Mouse (Mus musculus): Measurements from ENCODE around the gene Brf1. TPM values are rescaled to one million over a fixed set of nuclear protein-coding genes. Genes with fewer than 3 reads are reported as not detected.
A peak's percentile ranks its signal among the peaks of the same experiment; 100 is the strongest.

Gene Brf1
- polyA plus RNA-seq (2012; fragmentation: generic; extraction: Trizol) = 27.2 TPM
- long read RNA-seq, experiment 1, partial matches to known transcripts = 9 of 13 reads
- long read RNA-seq, experiment 1, other reads (novel, unspliced or antisense) = 4 of 13 reads
- long read RNA-seq, experiment 2, partial matches to known transcripts = 1 of 10 reads
- long read RNA-seq, experiment 2, other reads (novel, unspliced or antisense) = 9 of 10 reads

DNA sequence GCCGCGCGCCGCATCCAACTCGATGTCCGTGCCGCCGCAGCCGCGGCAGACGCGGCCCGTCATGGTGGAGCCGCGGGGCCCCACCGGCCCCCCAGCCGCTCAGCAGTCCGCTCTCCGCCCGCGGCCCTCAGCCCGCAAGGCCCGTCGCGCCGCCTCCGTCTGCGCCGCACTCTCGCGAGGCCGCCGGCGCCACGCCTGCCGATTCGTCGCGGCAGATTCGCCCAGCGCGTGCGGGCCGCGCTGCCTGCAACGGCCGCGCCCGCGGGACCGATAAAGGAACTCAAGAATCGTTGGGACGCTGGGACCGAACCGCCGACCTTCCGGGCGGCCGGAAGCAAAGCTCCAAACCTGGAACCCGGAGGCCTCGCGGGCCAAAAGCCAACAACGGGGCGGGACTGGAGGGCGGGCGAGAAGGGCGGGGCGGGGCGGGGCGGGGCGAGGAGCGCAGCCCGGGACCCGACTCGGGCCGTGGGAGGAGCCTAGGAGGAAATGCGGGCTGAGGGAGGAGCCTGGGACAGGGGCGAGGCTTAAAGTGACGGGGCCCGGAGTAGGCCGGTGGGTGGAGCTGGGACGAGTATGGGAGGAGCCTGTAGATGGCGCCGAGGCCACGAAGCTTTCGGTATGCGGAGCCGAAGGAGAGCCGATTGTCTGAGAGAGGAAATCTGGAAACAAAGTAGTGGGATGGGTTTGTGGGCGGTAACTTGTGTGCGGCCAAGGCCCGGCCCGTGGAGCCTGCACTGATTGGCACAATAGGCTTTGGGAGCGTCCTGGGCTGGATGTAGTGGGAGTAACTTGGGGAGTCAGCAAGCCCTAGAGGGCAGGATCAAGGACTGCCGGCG lies at the start of gene Brf1:
TSS of gene Brf1 (minus strand) at position 411 of the 839 bp plus-strand sequence.
- no peaks in the 10 kb centered on the region for H3K36me3 ChIP-seq (ENCODE audit: control insufficient read depth, insufficient read depth)

DNA sequence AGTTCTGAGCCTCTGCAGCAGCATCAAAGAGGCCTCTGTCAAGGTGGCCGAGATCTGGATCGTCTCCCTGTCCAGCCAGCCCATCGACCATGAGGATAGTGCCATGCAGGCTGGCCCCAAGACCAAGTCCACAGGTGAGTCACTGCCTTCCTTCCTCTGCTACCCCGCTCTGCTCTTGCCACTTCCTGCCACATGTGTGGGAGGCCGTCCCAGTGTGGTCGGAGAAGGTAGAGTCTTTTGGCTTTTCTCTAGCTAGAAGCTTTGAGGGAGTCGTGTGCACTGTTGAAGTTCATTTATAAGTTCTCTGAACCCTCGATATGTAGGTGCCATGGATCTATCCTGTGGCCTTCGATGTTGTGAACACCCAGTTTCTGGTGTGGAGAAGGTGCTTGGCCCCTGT lies 49.3 kb upstream of the Brf1 start:
- H3K36me3 ChIP-seq (ENCODE audit: control insufficient read depth, insufficient read depth) = peaks cover 76% of the 10 kb centered on the region
- no peaks in the 10 kb centered on the region for H3K79me3 ChIP-seq (ENCODE audit: low read depth)
- no peak overlapping the region for H3K4me3 ChIP-seq (ENCODE audit: insufficient read depth, poor library complexity, severe bottlenecking)

More for the DNA sequence above, at the start of gene Brf1:
- peak within 1 kb of the TSS; percentile 79 for H3ac ChIP-seq (ENCODE audit: control insufficient read depth, insufficient read length, low read depth)
- TF ChIP-seq MAX (IDR thresholded peaks at IDR 0.05) = peak; percentile 63
- no peak for TF ChIP-seq USF1 (IDR thresholded peaks at IDR 0.05; ENCODE audit: low read depth)
- H3K27me3 ChIP-seq (ENCODE audit: control insufficient read depth, insufficient read depth, insufficient read length) = no peaks in the 10 kb centered on the region
- peaks cover 42% of the 10 kb centered on the region for H3K79me3 ChIP-seq (ENCODE audit: low read depth)
- H3K79me2 ChIP-seq (ENCODE audit: control insufficient read depth, insufficient read depth) = peaks cover 47% of the 10 kb centered on the region
- peak within 1 kb of the TSS; percentile 86 for H3K4me3 ChIP-seq (ENCODE audit: insufficient read depth, poor library complexity, severe bottlenecking)

DNA sequence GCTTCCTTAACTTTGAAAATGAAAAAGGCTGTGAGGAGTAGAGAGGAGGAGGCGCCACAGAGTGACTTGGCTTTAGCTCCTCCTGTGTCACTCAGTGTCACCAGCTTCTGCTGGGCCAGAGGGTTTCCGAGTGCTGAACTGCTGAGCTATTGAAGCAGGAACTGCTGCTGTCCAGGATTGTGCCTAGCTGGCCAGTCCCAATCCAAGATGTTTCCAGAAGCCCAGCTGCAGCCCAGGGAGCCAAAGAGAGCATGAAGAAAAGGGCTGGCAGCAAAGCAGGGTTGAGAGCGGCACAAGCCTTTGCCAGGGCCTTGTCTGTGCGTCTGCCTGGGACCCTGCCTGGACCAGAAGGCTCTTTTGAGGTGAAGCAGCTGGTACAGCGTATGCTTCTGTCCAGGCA lies 47.6 kb upstream of the Brf1 start:
- Histone ChIP-seq H3K4me3 (ENCODE audit: insufficient read depth, poor library complexity, severe bottlenecking) (no peak overlapping the region), H3K27me3 (ENCODE audit: control insufficient read depth, insufficient read depth, insufficient read length) (no peaks in the 10 kb centered on the region), H3K79me3 (ENCODE audit: low read depth) (peaks cover 12% of the 10 kb centered on the region), H3ac (ENCODE audit: control insufficient read depth, insufficient read length, low read depth) (no peak overlapping the region), H3K79me2 (ENCODE audit: control insufficient read depth, insufficient read depth) (peaks cover 21% of the 10 kb centered on the region), H3K36me3 (ENCODE audit: control insufficient read depth, insufficient read depth) (peaks cover 71% of the 10 kb centered on the region)
- TF ChIP-seq USF1 (IDR thresholded peaks at IDR 0.05; ENCODE audit: low read depth) = no peak
- TF ChIP-seq MYOG (IDR thresholded peaks at IDR 0.05; ENCODE audit: control insufficient read depth, extremely low read depth, insufficient read length) = no peak
- TF ChIP-seq CTCF (IDR thresholded peaks at IDR 0.05; ENCODE audit: control insufficient read depth, insufficient read depth, insufficient read length) = no peak
- no peak for TF ChIP-seq CEBPB (IDR thresholded peaks at IDR 0.05; ENCODE audit: low read depth)
- TF ChIP-seq FOSL1 (IDR thresholded peaks at IDR 0.05; ENCODE audit: insufficient read depth, low read length, poor library complexity, severe bottlenecking) = no peak
- TF ChIP-seq MYOD1 (IDR thresholded peaks at IDR 0.05; ENCODE audit: control insufficient read depth, insufficient read length, low read depth) = no peak

More for the DNA sequence above, 49.3 kb upstream of the Brf1 start:
- Histone ChIP-seq H3K79me2 (ENCODE audit: control insufficient read depth, insufficient read depth) (peaks cover 4% of the 10 kb centered on the region), H3ac (ENCODE audit: control insufficient read depth, insufficient read length, low read depth) (no peak overlapping the region), H3K27me3 (ENCODE audit: control insufficient read depth, insufficient read depth, insufficient read length) (no peaks in the 10 kb centered on the region)
- no peak for TF ChIP-seq MYOG (IDR thresholded peaks at IDR 0.05; ENCODE audit: control insufficient read depth, extremely low read depth, insufficient read length)
- no peak for TF ChIP-seq CTCF (IDR thresholded peaks at IDR 0.05; ENCODE audit: control insufficient read depth, insufficient read depth, insufficient read length)
- no peak for TF ChIP-seq MAX (IDR thresholded peaks at IDR 0.05)
- no peak for TF ChIP-seq FOSL1 (IDR thresholded peaks at IDR 0.05; ENCODE audit: insufficient read depth, low read length, poor library complexity, severe bottlenecking)
- no peak for TF ChIP-seq USF1 (IDR thresholded peaks at IDR 0.05; ENCODE audit: low read depth)
- no peak for TF ChIP-seq CEBPB (IDR thresholded peaks at IDR 0.05; ENCODE audit: low read depth)
- TF ChIP-seq MYOD1 (IDR thresholded peaks at IDR 0.05; ENCODE audit: control insufficient read depth, insufficient read length, low read depth) = no peak

DNA sequence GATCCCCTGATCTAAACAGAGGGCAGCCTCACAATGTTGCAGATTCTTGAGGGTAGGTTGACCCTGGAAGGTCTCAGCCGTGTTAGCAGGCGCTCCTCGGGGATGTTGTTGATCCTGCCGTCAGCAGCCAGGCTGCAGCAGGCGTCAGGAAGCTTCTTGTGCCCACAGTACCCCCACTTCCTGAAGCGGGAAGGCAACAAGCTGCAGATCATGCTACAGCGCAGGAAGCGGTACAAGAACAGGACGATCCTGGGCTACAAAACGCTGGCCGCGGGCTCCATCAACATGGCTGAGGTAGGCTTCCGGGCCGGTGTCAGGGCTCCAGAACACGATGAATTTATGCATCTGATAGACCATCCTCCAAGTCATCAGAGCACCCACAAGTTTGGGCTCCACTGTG lies 46.4 kb upstream of the Brf1 start:
- Histone ChIP-seq H3K79me2 (ENCODE audit: control insufficient read depth, insufficient read depth) (peaks cover 32% of the 10 kb centered on the region), H3ac (ENCODE audit: control insufficient read depth, insufficient read length, low read depth) (no peak overlapping the region), H3K79me3 (ENCODE audit: low read depth) (peaks cover 12% of the 10 kb centered on the region), H3K4me3 (ENCODE audit: insufficient read depth, poor library complexity, severe bottlenecking) (no peak overlapping the region), H3K27me3 (ENCODE audit: control insufficient read depth, insufficient read depth, insufficient read length) (no peaks in the 10 kb centered on the region), H3K36me3 (ENCODE audit: control insufficient read depth, insufficient read depth) (peaks cover 62% of the 10 kb centered on the region)
- TF ChIP-seq CTCF (IDR thresholded peaks at IDR 0.05; ENCODE audit: control insufficient read depth, insufficient read depth, insufficient read length) (no peak), MAX (IDR thresholded peaks at IDR 0.05) (no peak), MYOG (IDR thresholded peaks at IDR 0.05; ENCODE audit: control insufficient read depth, extremely low read depth, insufficient read length) (no peak), USF1 (IDR thresholded peaks at IDR 0.05; ENCODE audit: low read depth) (no peak), MYOD1 (IDR thresholded peaks at IDR 0.05; ENCODE audit: control insufficient read depth, insufficient read length, low read depth) (no peak), CEBPB (IDR thresholded peaks at IDR 0.05; ENCODE audit: low read depth) (no peak), FOSL1 (IDR thresholded peaks at IDR 0.05; ENCODE audit: insufficient read depth, low read length, poor library complexity, severe bottlenecking) (no peak)

DNA sequence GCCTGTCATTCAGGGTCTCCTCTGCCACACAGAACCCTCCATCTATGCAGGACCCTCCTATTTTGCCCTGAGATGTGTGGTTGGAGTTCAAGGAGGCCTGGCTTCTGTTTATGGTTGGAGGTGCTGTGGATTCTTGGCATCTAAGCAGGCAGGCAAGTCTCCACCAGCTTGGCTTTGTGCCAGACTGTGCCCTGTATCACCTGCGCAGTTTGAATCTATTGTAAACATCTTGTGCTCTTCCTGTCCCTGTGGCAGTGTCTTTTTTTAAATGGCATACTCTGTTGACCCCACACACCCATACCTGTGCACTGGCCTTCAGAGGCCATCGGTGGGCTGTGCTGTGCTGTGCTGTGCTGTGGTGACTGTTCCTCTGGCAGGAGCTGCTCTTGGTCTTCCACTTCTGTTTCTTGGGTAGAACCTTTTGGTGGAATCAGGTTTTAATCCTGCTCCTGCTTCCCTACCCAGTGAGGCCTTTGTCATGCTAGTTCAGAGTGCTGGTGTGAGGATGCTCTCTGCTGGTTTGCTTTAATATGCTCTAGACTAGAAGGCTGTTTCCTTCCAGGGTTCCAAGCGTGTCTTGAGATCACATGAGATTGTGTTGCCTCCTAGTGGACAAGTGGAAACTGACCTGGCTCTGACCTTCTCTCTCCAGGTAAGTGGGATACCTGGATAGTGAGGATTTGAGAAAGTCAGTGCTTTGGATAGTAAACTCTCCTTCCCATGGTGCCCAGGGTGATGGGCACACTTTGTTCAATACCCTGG lies 44.6 kb upstream of the Brf1 start:
- TF ChIP-seq CTCF (IDR thresholded peaks at IDR 0.05; ENCODE audit: control insufficient read depth, insufficient read depth, insufficient read length) = peak; percentile 28
- TF ChIP-seq FOSL1 (IDR thresholded peaks at IDR 0.05; ENCODE audit: insufficient read depth, low read length, poor library complexity, severe bottlenecking) = no peak
- peaks cover 50% of the 10 kb centered on the region for H3K79me2 ChIP-seq (ENCODE audit: control insufficient read depth, insufficient read depth)
- no peak overlapping the region for H3ac ChIP-seq (ENCODE audit: control insufficient read depth, insufficient read length, low read depth)
- peaks cover 15% of the 10 kb centered on the region for H3K79me3 ChIP-seq (ENCODE audit: low read depth)
- peaks cover 46% of the 10 kb centered on the region for H3K36me3 ChIP-seq (ENCODE audit: control insufficient read depth, insufficient read depth)
- H3K4me3 ChIP-seq (ENCODE audit: insufficient read depth, poor library complexity, severe bottlenecking) = no peak overlapping the region
- no peaks in the 10 kb centered on the region for H3K27me3 ChIP-seq (ENCODE audit: control insufficient read depth, insufficient read depth, insufficient read length)

Measured in C2C12 (cell line).